Mouse (Mus musculus) embryonic fibroblast, embryonic 13.5 days (primary cell): ENCODE data around the gene Gm9833.

Source experiments
- CTCF ChIP-seq: IDR thresholded peaks from 2 replicates; pipeline ENCODE4 v1.5.1; 2011; ENCODE audit warnings: mild to moderate bottlenecking, control low read depth, low read length, moderate library complexity, borderline replicate concordance; ENCODE audit not compliant: insufficient read depth
- POLR2A ChIP-seq: IDR thresholded peaks from 2 replicates; pipeline ENCODE4 v1.6.1; 2011; ENCODE audit warnings: low read depth, mild to moderate bottlenecking, control low read depth, low read length, moderate library complexity

DNA sequence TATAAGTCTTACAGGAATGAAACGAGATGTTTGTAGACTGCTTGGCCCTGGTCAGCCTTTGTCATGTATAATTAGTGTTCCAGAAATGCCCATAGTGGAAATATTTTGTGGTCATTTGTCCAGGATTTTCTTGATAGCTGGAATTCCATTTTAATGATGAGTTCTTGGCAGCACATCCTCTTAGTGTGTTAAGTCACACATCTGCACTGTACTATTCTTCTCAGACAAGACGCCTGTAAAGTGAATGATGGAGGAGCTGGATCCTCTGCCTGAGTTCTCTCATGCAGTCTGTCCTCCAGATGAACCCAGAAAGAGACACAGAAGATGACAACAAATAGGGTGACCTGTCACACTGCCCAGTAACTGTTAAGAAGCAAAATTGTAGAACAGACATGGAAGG, 38.1 kb downstream of the Gm9833 start:
- TF ChIP-seq CTCF = no peak
- no peak for TF ChIP-seq POLR2A
